Mouse (Mus musculus): ENCODE measurements around the gene Myo10.
"Not testable (repeated sequence)": the region's sequence is repeated elsewhere in the genome, so short reads cannot be mapped to it uniquely, and the experiment has no call there.

The Myo10 gene

DNA sequence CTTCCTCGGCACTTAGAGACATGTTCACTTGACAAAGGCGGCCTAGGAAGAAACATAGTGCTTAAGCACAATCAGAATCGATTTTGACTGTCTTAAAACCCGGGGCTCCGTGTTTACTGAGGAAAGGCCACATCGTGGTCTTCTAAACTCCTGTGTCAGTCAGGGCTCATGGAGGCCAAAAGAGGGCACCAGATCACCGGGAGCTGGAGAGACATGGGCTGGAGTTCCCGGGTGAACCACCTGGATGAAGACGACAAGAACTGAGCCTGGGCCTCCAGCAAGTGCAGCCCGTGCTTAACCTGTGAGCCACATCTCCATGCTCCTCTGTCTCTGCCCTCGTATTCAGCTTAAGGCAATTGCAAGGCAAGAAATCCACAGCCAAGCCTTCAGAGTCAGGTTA, 71.4 kb downstream of the Myo10 start:
- no peak for DNase-seq

DNA sequence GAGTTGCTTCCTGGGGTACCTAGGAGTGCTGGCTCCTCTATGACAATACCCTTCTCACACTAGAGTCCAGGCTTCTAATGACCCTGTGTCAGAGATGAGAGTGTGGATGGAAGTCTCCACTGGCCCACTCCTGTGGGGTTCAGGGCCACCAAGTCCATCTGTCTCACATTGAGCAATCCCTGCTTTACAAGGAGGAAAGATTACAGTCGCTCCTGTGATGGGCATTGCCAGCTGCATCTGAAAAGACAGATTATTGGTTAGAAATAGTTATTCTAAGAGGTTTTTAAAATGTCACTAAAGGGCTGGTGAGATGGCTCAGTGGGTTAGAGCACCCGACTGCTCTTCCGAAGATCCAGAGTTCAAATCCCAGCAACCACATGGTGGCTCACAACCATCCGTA, 72.4 kb downstream of the Myo10 start:
- no peak for DNase-seq

DNA sequence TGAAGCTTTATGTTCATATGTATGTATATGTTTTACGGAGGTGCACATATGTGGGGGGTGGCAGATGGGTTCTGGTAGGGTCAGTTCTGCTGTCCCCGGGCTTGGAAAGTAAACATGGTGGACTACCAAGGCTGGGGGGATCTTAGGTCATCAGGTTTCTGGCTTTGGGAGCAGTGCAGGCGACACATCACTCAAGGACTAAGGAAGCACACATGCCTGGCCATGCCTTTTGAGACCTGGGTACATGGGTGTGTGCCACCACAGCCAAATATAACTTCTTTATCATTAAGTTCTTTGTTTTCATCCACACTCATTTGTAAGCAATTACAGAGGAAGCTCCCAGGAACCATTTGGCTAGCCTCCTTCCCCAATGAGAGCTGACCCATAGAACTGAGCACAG, 72.9 kb downstream of the Myo10 start:
- no peak for DNase-seq

DNA sequence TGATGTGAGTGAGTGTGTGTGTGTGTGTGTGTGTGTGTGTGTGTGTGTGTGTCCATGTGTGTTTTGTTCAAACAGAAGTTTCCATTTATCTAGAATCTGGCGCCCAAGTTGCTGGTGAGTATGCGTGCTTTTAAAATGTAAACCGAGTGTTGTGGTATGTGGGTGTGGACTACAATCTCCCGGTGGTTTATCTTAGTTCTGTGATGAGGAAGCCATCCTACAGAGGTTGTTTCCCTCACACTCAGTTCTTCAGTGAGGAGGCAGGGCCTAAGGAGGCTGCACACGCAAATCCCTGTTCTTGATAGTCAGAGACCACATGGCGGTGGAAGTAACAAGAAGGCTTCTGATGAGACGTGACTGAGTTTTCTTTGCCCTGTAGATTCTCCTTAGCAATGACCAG, 73.6 kb downstream of the Myo10 start:
- DNase-seq: no peak

DNA sequence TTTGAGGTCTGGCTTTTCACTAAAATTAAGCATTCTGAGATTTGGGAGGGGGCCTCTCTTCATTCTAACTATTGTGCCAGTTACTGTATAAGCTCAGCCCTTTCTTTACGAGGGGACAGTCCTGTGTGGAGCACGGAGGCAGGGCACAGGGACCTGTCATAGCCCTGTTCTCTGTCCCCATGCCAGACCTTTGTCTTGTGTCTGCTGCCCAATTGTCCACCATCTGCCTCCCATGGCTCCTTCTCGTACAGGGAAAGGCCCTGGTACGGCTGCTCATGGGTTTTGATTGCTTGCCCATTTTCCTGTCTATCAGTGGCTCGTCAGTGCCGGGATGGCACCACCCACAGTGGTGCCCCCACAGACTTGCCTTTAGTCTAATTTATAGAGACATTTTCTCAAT, 74.3 kb downstream of the Myo10 start:
- DNase-seq: peak; percentile 61

DNA sequence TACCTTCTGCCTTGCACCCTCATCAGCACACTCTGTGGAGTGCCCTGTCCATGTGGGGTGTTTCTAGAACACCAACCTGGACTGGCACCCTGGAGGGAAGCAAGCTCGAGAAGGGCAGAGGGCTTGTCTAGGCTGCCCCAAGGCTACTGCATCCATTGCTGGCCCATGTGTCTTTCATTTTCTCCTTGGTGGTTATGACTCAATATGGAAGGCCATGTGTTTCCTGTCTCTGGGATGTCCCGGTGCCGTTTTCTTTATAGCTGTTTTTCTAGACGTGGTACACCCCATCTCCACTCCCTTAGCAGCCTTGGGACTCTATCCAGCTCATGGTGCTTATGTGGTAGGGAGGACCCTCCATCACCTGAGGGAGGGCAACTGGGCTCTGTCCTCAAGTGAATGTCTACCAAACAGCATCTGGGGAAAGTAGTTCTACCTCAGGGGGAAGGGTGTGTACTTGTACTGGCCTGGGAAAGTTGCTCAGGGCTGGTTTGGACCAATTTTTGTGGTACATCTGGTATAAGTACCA, 76.8 kb downstream of the Myo10 start:
- no peak for DNase-seq

DNA sequence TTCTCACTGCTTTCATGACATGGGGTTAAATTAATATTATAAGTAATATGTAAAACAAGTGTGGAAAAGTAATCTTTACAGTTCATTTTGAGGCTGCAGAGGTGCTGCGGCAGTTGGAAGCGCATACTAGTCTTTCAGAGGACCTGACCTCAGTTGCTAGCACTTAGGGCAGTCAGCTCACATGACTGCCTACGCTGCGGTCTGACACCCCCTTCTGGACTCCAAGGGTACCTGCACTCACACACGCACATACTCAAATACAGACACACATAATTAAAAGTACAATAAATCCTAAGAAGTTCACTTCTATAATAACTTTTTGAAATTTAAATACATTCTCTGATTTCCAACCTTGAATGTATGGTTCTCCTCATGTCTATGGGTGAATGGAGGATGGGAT, 80.3 kb downstream of the Myo10 start:
- no peak for DNase-seq

DNA sequence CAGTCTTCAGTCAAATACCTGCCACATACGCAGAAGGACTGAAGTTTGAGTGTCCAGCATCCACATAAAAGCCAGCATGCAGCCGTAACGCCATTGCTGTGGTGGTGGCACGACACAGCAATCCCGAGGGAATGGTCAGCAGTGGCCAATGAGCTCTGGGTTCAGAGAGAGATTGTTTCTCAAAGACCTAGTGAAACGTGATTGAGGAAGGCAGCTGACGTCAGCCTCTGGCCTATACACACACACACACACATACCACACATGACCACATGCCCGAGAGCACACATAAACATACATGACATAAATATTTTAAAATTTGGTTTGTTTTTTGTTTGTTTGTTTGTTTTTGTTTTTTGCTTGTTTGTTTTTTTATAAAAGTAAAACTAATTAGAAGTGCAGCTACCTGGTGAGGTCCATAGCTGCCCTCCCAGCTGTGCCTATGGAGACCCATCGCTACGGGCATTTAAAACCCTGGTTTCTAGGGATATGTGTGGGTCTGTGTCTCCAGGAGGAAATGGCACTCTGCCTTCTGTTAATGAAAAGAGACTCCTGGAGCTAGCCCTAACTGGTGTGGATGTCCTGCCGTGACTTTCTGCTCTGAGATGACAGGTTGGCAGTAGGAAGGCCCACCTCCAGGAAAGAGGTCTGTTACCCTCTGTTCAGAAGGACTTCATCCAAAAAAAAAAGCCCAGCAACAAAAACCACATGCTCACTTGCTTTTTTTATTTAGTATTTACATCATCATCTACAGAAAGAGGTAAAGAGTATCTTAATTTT, 82.7 kb downstream of the Myo10 start:
- DNase-seq: peak; percentile 53

DNA sequence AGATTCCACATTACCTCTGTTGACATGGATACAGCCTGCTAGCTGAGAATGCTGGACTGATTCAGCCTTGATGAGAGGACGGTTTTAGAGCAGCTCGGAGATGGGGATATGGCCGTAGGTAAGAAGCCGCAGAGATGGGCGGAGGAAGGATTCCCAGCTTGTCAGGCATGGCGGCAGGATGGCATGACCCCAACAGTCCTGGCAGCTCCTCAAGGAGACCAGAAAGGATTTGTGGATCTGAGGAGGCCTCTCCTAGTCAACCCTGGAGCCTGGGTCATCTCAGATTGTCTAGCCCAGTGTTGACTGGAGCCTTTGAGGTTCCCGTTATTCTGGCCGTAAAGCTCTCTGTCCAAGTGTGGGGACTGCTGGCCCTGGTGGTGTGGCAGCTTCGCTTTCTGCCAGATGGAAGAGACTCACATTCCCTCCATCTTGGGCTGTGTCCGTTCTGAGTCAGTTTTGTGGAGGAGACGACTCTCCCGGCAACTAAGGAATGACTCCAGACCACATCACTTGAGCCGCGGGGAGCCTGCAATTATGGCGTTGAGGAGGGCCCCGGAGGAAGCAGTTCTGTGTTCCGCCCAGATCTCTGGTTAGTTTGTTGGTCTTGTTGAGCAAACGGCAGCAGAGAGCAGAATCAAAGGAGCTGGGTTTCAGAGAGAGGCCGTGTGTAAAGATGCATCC, 84.7 kb downstream of the Myo10 start:
- DNase-seq: no peak

DNA sequence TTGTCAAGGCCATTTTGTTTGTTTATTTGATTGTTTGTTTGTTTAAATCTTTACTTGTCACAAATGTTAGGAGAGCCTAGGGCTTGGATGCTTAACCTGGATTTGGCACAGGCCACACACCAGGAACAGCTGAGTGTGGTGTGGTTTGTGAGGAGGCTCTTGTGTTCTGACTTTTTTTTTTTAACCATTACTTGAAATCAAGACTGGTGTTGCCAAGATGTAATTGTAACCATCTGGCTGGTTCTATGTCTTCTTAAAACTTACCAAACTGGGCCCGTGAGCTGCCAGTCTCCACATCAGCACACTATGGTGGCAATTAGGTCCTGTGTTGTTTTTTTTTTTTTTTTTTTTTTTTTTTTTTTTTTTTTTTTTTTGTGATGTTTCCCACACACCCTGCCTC, 85.6 kb downstream of the Myo10 start:
- DNase-seq: no peak

DNA sequence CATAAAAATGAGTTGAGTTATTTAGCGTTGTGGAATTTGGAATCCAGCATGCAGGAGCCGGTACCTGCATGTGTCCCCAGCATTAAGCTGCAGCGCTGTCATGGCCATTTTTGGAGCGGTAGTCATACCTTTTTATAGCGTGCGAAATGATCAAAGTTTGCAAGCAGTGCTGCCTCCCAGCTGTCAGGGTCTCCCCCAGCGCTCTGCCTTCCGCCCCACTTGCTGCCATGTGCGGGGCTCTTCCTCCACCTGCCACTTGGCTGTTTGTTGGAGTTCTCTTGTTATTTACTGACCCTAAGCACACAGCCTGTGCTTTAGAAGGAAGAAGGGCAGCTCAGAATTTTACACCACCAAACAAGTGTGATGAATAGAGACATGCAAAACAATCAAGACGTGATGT, 88.6 kb downstream of the Myo10 start:
- DNase-seq: no peak

DNA sequence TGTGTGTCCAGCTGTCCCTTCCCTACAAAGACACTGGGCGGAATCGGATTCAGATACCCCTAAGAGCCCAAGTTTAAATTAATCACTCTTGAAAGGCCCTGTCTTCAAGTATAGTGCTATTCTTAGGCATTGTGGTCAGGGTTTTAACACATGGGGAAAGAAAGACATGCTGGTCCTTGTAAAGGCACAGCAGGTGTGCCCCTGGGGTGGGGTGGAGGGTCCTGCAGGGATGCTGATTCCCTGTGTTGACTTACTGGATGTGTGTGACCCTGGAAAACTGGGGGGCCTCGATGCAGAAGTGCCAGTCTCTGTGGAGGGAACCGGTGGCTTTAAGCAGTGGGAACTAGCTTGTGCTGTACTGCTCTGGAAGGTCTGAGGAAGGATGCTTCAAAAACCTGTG, 90.6 kb downstream of the Myo10 start:
- peak; percentile 45 for DNase-seq

DNA sequence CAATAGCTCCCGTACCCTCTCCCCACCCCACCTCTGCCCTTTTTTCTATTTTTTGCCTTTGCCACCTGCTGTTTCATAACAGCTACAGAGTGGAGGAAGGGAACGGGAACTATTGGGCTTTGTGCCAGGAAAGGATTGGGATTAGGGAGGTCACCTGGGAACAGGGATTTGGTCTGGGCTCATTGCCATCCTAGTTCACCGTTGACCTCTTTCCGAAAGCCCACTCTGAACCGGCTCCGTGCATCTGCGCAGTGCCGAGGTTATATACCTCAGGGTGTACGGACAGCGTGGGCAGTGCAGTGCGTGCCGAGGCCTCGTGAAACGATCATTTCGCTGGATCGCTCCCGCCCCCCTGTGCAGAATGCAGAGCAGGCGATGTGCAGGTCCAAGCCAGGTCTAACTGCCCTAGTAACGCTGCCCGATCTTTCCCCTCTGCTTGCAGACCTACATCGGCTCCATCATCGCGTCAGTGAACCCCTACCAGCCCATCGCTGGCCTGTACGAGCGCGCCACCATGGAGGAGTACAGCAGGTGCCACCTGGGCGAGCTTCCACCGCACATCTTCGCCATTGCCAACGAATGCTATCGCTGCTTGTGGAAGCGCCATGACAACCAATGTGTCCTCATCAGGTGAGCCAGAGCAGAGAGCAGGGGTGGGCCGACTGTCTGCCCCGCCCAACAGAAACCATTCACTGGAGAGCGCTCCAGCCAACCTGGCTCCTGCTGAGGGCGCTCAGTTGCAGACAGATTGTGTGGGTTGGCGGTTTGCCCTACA, 91.4 kb downstream of the Myo10 start:
- DNase-seq: peak; percentile 91

DNA sequence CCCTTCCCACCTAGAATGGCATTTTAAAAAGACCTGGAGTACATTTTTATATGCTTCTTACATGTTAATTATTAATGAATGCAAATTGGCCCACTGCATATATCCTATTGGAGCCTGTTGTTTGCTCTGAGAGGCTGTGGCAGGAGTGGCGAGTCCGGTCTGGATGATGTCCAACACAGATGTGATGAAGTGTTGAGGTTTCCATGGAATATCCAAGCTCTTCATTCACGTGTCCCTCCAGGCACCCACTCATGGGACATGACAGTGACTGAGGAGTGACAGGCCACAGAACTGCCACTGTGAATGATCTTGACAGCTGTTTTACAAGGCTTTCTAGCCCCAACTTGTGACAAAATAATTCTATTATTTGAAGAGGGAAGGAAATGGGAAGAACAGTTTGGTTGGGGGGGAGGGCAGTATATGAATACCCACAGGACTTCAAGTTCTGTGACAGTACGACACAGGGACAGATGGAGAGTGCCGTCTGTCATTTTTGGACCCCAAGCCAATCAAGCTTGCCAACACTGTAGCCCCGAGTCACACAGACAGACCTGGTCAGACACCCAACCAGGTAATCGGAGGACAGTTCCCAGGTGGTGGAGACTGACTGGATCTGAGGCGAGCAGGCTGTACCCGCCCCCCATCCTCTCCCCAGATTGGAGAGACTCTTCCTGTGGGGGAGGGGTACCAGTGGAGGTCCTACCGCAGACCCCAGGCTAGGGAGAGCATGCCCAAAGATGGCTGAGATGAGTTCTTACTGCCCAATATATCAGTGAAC, 93.1 kb downstream of the Myo10 start:
- DNase-seq: peak; percentile 86

DNA sequence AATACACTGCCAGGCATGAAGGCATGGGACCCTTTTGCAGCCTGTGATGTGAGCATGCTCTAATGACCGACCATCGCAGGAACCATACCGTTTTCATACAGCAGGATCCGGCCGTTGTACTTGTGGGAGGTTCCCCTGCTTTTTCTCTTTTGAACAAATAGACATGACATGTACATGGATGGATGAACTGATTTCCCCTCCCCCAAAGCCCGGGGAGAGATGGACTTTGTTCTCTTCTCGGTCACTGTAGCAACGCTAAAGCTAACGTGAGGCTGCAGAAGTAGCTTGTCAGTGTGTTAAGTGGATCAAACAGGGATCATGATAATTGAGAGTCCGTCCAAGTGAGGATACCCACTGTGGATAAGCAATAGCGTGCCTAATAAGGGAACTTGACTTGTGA, 93.7 kb downstream of the Myo10 start:
- no peak for DNase-seq

DNA sequence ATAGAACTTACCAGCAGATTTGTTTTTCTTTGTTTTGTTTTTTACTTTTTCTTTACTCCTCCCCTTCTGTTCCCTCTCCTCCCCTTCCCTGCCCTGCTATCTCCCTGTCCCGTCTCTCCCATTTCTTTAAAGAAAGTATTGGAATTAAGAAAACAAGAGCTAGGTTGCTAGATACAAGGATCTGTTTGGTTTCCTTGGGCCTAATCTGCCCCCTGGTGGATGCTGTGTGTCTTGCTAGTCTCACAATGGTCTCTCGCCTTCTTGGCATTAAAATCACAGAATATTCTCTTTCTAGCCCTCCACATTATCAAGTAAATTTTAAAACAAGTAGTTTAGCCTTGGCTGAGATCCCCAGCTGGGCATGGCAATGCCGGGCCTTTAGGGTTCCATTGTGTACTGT, 94.7 kb downstream of the Myo10 start:
- peak; percentile 68 for DNase-seq

DNA sequence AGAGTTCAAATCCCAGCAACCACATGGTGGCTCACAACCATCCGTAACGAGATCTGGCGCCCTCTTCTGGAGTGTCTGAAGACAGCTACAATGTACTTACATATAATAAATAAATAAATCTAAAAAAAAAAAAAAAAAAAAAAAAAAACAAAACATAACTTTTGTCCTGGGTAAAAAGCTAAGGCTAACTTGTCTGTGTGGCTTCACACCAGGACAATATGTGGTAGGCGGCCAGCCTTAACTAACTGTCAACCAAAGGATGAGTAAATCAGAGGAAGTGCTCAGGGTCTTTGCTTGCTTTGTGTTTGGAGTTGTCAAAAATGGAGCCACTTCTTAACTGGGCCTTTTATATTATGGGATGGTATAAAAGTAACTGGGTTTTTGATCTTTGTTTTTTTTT, 95.8 kb downstream of the Myo10 start:
- DNase-seq: not testable (repeated sequence)

DNA sequence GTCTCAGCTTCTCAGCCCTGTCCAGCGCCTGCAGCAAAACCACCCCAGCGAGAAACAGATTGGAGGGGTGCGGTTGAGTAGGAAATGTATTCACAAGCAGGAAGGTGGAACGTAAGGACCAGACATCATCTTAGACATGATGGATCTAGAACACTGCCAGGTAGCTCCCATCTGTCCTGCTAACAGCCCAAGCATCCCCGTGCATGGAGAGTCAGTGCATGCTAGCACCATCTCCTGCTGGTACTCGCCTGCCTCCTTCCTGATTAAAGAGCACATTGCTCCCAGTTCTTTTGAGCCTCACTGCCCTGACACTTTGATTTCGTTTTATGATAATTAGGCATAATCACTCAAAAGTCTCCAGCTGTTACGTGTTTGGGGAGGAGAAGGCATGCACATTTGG, 96.9 kb downstream of the Myo10 start:
- no peak for DNase-seq

DNA sequence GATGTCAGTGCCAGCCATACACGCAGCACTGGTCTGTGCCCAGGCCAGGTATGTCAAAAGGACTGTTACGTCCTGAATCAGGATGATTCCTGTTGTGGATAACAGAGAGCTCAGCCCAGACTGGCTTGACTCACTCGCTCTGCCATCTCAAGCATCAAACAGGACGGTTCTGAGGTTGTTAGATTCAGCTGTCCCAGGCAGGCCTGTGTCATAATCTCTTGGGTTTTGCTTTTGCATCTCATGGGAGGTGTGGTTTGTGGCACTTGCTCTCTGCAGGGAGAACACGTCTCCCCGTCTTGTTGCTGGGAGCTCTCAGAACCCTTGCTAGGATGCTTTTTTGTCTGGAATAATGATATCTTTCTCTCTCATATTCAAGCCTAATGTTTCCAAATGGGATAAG, 97.9 kb downstream of the Myo10 start:
- DNase-seq: no peak

DNA sequence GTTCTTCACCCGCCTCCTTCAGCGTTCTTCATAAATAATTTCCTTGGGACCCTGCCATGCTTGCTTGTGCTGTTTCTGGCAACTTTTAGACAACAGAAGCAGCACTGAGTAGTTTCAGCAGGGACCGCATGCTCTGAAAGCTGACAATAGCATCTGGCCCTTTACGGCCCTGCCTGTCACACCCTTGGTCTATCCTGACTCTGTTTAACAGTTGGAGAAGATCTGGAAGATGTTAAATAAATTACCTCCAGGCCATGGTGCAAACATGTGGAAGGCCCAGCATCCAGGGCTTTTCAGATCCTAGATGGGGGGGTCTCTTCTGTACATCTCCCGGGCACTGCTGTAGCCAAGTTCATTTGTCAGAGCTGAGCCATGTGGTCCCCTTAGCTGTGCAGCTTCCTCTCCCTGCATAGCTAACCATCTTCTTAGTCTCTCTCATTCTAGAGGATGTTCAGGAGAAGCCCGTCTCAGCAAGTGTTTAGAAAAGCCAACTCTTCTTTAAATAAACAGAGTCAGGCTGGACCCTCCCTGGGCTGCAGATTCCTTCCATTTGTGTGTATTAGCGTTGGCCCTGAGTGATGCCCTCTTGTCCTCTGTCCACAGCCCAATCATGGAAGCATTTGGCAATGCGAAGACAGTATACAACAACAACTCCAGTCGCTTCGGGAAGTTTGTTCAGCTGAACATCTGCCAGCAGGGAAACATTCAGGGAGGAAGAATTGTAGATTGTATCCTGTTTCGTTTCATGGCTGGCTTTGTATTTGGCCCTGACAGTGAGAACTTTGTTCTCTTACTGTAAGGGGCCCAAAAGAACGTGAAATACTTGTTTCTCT, 101.2 kb downstream of the Myo10 start:
- no peak for DNase-seq

DNA sequence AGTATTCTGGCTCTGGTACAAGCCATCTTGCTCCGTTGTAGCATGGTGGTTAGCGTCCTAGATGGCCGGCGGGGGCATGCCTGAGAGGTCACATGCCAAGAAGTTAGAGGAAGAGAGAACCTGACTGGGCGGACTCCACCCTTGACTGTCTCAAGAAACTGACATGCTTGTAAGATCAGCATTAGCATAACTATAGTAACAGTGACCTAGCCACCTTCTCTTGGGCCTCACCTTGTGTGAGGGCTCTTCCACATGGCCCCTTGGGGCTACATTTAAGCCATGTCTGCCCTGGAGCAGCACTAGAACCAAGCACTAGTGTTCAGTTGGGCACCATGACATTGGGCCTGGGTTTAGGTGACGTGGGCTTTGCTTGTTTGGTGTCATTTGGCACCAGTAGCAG, 102.2 kb downstream of the Myo10 start:
- no peak for DNase-seq

DNA sequence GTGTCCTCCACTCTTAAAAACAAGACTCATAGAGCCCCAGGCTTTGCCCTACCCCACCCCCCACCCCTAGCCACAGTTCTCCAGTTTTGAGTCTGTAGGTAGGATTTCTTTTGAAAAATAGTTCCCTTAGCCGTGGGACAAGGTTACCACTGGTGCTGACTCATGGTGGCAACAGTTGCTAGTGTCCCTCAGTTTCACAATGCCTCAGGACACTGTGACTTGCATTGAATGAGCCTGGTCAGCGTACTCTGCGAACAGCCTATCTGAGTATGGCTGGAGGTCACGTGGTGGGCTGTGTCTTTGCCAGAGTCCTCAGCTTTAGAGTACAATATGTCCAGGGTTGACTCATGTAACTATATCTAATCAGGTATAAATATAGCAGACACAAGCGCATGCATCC, 104.5 kb downstream of the Myo10 start:
- DNase-seq: no peak

Measured in cerebellum, adult 11-12 months (tissue).